Mouse (Mus musculus) kidney, postnatal 10 days (tissue): ENCODE measurements around the gene 6430531B16Rik.
A peak's percentile ranks its signal among the peaks of the same experiment; 100 is the strongest.

Experiments
- DNase-seq: peaks from one replicate; pipeline ENCODE4 v3.0.0; 2021; ENCODE audit warnings: mixed read lengths

6430531B16Rik gene

DNA sequence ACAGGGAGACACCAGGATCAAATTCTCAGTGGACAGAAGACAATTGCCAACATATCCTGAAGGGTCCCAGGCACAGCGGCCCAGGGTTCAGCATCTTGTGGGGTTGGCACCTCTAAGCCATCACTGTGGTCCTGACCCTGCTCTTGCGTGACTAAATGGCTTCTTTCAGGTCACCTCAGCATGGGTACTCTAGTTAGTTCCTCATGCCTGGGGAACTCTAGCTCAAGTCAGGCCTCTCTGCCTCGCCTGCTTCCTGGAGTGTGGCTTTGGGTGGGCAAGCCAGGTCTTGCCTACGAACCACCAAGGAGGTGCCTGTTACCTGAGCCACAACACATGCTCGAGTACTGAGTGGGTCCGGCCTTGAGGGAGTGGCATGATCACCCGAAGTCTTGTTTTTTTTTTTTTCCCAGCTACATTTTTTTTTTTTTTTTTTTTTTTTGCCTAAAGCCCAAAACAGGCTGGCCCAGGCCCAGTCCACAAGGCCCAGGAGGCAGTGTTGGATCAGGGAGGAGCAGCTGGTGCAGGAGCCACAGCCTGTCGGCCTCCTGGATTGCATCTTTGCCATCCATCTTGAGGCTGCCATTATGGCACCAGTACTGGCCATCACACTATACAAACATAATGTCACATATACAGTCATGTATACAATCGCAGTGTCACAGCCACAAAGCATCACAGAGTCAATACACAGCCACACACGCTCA lies 8.2 kb downstream of the 6430531B16Rik start:
- DNase-seq = no peak

GRCm38 (mm10) chr7:139969348-139970130 lies 9.0 kb downstream of the 6430531B16Rik start:
- DNase-seq = peak; percentile 92

GRCm38 (mm10) chr7:139968428-139968827 lies 10.1 kb downstream of the 6430531B16Rik start:
- no peak for DNase-seq

GRCm38 (mm10) chr7:139967175-139967574 lies 11.4 kb downstream of the 6430531B16Rik start:
- DNase-seq = no peak

GRCm38 (mm10) chr7:139963814-139964213 lies 14.7 kb downstream of the 6430531B16Rik start:
- DNase-seq = no peak

DNA sequence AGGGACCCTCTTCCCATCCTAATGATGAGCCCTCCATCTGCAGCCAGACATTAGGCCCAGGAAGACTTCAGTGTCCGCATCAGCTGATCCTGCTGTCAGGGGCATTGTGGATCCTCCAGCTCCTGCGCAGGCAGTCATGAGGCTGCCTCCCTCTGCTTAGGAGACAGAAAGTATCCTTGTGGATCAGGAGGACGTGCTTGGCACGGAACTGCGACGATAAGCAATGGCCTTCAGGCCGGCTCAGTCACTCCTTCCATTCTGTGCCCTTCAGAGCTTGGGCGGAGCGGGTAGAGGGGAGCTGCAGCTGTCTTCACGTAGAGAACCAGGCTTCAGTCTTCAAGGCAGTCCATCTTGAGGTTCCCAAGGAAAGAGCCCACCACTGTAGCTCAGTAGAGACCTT lies 17.4 kb downstream of the 6430531B16Rik start:
- no peak for DNase-seq

DNA sequence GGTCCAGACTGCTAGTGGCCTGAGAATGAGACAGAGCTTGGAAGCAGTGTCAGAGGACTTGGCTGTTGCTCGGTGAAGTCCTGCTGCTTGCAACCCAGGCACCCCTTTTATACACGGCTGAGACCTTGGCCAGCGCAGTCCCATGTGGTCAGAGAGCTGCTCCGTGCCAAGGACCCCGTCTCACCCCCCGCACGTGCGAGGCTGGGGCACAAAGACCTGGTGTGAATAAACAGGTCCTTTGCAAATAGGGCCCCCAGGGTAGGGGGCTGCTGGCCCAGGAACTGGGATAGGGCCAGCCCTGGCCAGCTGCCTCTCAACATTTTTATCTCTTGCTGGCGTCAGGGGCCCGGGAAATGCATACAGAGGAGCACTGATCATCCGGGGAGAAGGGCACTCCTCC lies 20.6 kb downstream of the 6430531B16Rik start:
- DNase-seq = no peak

DNA sequence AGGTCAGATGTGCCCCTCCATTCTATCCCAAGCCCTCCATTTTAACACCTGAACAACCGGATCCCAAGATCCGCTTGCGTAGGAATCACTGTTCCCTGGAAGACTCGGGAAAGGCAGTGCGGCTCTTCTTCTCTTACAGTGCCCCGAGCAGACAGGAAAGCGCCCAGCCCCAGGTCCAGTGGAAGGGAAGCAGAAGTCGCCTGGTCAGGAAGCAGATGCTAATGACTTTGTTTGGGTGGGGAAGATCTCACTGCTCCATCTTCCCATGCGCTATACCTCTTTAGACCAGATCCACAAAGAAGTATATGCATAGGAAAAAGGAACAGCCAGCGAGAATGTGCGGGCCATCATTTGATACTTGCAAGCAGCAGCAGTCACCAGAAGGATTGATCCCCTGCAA lies 21.1 kb downstream of the 6430531B16Rik start:
- DNase-seq = peak; percentile 48

GRCm38 (mm10) chr7:139956658-139957057 lies 21.9 kb downstream of the 6430531B16Rik start:
- no peak for DNase-seq

DNA sequence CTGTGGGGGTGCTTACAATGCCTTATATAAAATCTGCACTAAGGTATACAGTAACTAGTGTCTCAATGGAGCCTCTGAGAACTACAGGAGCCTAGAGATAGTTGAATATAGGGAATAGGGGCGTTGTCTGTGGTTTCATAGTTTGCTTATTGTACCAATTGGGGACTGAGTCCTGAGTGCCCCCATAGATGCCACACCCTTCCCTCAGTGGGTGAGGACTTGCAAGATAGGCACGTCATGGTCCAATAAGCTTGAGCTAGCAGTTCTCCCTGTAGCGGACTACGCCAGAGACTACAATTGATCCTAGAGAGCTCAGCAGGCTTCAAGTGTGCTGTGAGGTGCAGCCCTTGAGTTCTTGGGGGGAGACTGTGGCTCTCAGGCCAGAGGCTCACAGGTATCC lies 23.1 kb downstream of the 6430531B16Rik start:
- no peak for DNase-seq

- no peak for DNase-seq
These were observed 26.4 kb downstream of the 6430531B16Rik start for GRCm38 (mm10) chr7:139951991-139952633.

DNA sequence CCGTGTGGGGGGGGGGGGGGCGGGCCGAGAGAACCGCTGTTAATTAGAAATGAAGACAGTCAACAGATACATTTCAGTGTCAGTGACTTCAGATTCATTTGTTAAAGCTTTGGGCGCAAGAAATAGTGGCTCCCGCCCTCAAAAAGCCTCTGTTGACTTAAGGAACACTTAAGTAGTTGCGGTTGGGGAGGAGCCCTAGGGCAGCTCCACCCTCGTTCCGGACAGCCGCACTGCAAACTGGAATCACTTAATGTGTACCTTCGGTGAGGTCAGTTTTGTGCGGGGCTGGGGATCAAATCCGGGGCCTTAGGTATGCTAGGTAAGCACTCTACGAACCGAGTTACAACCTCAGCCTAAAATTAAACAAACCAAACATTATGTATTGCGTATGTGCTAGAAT lies 27.5 kb downstream of the 6430531B16Rik start:
- peak; percentile 44 for DNase-seq

DNA sequence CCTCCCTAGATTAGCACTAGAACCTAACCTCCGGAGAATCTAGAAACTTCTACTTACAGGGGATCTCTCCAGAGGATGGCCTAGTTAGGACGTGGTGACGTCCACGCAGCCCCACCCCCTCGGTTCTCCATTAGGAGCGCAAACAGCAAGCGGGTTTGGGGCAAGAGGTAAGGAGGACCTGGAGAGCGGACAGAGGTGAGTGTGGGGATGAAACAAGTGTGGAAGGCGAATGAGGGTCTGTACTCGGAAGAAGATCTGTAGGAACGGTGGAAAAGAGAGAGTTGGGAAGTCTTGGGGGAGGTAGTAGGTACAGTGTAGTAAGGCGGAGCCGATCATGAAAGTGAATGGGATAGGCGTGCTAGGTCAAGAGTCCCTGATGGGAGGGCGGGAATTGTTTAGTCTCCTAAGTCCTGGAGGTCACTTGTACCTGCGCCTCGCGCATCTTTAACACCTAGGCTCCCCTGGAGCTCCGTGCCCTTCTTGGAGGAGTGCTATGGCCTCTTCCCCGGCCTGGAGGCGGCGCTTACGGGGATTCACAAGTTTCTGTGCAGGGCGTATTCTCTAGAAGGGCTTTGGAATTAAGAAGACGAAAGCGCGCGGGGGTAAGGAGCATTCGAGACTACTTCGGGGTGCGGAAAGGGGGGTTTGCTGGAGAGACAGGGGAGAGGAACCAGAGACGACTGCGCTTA lies 28.1 kb downstream of the 6430531B16Rik start:
- DNase-seq = peak; percentile 67

DNA sequence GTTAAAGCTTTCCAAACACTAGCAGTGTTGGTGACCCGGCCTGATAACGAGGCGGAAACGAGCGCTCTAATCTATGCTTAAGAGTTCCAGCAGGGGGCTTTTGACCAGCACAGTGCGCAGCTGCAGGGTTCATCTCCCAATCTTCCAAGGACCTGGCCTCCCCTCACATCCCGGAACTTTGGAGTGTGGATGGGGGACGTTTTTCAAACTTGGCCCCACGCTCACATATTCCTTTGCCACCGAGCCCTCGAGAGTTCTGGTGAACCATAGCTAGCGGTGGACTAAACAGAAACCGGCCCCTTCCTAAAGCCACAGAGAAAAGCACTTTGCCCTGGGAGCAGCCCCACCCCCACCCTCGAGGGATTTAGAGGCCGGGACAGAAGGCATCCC lies 28.7 kb downstream of the 6430531B16Rik start:
- peak; percentile 75 for DNase-seq

DNA sequence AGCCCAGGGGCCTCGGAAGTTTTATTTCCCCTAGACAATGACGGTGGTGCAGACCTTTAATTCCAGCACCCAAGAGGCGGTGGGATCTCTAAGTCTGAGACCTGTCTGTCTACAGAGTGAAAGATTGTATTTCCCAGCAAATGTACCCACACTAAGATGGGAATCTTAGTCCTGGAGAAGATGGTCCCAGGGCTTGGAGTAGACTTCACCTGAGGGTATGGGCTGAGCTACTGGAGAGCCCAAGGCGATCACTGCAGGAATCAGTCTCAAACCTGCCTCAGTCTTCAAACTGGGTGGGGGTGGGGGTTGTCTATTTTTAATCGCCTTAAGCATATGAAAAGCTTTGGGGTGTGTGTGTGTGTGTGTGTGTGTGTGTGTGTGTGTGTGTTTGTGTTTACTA lies 32.5 kb downstream of the 6430531B16Rik start:
- DNase-seq = no peak

- no peak for DNase-seq
These were observed 33.0 kb downstream of the 6430531B16Rik start for GRCm38 (mm10) chr7:139945516-139945915.

- no peak for DNase-seq
These were observed 34.0 kb downstream of the 6430531B16Rik start for GRCm38 (mm10) chr7:139944291-139945240.

DNA sequence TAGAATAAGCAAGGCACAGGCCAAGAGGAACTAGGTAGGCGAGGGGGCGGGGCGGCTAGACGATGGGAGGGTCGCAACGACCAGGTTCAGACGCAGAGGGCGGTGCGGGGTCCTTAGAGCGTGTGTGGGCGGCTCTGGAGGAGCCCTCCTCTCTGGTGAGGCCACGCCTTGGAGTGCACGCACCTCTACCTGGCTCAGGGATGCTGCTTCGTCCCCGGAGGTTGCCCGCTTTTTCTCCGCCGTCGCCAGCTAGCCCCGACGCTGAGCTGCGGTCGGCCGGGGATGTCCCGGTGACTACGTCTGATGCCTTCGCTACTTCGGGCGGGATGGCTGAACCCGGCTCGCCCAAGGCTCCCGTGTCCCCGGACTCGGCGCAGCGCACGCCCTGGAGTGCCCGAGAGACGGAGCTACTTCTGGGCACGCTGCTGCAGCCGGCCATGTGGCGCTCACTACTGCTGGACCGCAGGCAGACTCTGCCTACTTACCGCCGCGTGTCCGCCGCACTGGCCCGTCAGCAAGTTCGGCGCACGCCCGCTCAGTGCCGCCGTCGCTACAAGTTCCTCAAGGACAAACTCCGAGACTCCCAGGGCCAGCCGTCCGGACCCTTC lies 34.8 kb downstream of the 6430531B16Rik start, which contains the start of gene Utf1:
Utf1 (plus strand) TSS at position 116 of the 608 bp plus-strand sequence.
- DNase-seq = peak; percentile 44

DNA sequence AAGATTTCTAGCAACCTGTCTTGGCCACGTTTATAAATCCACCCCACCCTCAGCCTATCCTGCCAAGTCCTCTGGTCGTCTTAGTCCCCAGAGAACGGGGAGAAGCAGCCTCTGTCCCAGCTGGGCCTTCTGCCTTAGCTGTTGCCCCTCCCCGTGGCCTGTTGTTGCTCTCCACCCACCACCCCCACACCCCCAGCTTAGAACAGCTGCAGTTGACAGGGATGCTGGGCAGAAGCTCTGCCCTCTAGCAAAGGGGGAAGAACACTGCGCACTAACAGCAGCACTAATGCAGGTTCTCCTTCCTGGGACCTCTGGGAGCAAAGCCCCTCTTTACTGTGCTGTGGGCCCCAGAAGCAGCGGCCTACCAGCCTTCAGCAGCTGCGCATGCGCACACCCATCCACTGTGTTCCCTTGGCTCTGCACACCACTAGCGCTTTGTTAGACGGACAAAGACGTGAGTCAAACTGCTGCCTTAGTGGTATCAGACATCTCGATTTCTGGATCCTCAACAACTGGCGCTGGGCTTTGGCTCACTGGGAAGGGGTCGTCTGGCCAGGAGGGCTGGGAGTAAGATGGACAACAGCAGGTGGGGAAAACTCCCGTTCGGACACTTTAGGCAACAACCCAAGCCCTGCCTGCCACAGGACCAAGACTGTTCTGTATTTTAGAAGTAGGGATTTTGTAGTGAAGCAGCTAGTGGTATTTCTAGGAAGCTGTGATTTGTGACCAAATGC lies 37.9 kb downstream of the 6430531B16Rik start:
- no peak for DNase-seq

DNA sequence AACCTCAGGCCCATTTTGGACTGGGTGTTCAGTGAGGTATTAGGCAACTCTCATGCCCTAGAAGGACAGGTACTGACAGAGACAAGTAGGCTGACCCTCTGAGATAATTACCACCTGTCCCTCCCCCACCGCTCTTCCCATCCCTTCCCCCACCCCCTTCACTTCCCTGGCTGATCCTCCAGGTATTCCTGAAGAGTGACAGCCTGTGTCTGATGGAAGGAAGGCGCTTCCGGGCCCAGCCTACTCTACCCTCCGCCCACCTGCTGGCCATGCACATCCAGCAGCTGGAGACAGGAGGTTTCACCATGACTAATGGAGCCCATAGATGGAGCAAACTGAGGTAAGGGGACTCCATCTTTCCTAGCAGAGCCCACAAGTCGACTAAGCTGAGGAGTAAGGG lies 40.7 kb downstream of the 6430531B16Rik start:
- DNase-seq = no peak

- DNase-seq = no peak
These were observed 41.4 kb downstream of the 6430531B16Rik start for GRCm38 (mm10) chr7:139937138-139937537.
